Mouse (Mus musculus) erythroblast, embryonic 14.5 days (primary cell): ENCODE data around the gene Bloc1s2.

Source experiments
- GATA1 ChIP-seq: IDR thresholded peaks from 2 replicates; pipeline ENCODE4 v1.6.1; 2012; ENCODE audit warnings: low read length, inconsistent platforms, mixed read lengths
- TAL1 ChIP-seq: IDR thresholded peaks from 3 replicates; pipeline ENCODE4 v1.6.1; 2012; ENCODE audit warnings: low read length, inconsistent platforms, mixed read lengths

DNA sequence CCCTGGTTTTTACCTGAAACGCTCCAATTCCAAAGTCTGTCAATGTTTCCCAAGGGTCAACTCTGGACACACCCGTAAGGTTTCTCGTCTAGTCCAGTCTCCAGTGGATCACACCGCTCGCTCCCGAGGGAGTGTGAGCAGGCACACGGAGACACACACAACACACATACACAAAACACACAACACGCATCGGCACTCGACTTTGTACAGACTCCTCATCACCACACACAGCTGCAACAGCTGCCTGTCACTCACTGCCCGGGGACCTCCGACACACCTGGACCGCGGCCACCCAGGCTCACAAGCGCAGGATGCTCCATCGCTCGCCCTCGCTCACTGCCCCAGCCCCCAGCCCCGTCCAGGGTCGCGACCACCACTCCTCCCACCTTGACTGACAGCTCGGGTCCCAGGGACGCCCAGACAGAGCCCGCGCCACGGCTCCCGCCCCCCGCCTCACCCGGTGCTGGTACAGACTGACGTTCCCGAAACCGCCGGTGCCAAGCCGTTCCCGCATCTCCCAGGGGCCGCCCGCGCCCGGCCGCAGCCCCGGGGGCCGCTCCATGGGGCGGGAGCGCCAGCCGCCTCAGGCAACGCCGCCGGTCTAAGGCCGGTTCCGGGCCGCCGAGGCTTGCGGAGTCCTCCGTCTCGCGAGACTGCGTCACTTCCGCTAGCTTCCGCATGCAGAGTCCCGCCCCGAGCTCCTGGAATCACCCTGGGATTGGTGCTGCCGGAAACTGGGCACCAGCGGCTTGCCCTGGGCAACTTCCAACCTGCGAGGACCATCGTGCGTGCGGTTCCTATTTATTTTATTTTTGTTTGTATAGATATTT lies 39.2 kb downstream of the Bloc1s2 start, which contains the start of gene Chuk:
- TF ChIP-seq TAL1: no peak
- TF ChIP-seq GATA1: no peak
